Mouse (Mus musculus) liver (tissue): ENCODE measurements around the gene Pnpla3.
"Not testable (repeated sequence)": the region's sequence is repeated elsewhere in the genome, so short reads cannot be mapped to it uniquely, and the experiment has no call there.

Experiments
- DNase-seq: peaks from one replicate; pipeline ENCODE4 v3.0.0-alpha.2; 2020; ENCODE audit warnings: mixed read lengths

Gene Pnpla3

GRCm38 (mm10) chr15:84167600-84167999 is at the start of gene Pnpla3:
Pnpla3 (plus strand) TSS chr15:84167837.
- peak; percentile 91 for DNase-seq

GRCm38 (mm10) chr15:84120612-84121011 is 47.0 kb upstream of the Pnpla3 start:
- DNase-seq: peak; percentile 39

GRCm38 (mm10) chr15:84121036-84121435 is 46.6 kb upstream of the Pnpla3 start:
- no peak for DNase-seq

- DNase-seq: no peak
Measured at GRCm38 (mm10) chr15:84123075-84123474, 44.6 kb upstream of the Pnpla3 start, which contains the start of gene Pnpla5. Pnpla5 (minus strand) TSS chr15:84123175.

GRCm38 (mm10) chr15:84124086-84124485 is 43.6 kb upstream of the Pnpla3 start:
- no peak for DNase-seq

- no peak for DNase-seq
Measured at GRCm38 (mm10) chr15:84126447-84126846, 41.2 kb upstream of the Pnpla3 start.

- no peak for DNase-seq
Measured at GRCm38 (mm10) chr15:84126871-84127270, 40.8 kb upstream of the Pnpla3 start.

GRCm38 (mm10) chr15:84131096-84131786 is 36.4 kb upstream of the Pnpla3 start:
- peak; percentile 8 for DNase-seq

- DNase-seq: no peak
Measured at GRCm38 (mm10) chr15:84131971-84132370, 35.7 kb upstream of the Pnpla3 start.

- no peak for DNase-seq
Measured at GRCm38 (mm10) chr15:84133440-84133839, 34.2 kb upstream of the Pnpla3 start.

GRCm38 (mm10) chr15:84135472-84135871 is 32.2 kb upstream of the Pnpla3 start:
- DNase-seq: peak; percentile 47

- no peak for DNase-seq
Measured at GRCm38 (mm10) chr15:84136473-84137415, 30.9 kb upstream of the Pnpla3 start.

GRCm38 (mm10) chr15:84139592-84140005 is 28.0 kb upstream of the Pnpla3 start:
- no peak for DNase-seq

GRCm38 (mm10) chr15:84140109-84140508 is 27.5 kb upstream of the Pnpla3 start:
- no peak for DNase-seq

GRCm38 (mm10) chr15:84140929-84141328 is 26.7 kb upstream of the Pnpla3 start:
- DNase-seq: no peak

GRCm38 (mm10) chr15:84156158-84156557 is 11.5 kb upstream of the Pnpla3 start:
- DNase-seq: no peak

GRCm38 (mm10) chr15:84157530-84157929 is 10.1 kb upstream of the Pnpla3 start:
- not testable (repeated sequence) for DNase-seq

- no peak for DNase-seq
Measured at GRCm38 (mm10) chr15:84161871-84162270, 5.8 kb upstream of the Pnpla3 start.

- DNase-seq: no peak
Measured at GRCm38 (mm10) chr15:84166818-84167217, 819 bp upstream of the Pnpla3 start.

GRCm38 (mm10) chr15:84168170-84169161 is 829 bp downstream of the Pnpla3 start:
- DNase-seq: peak; percentile 63

- DNase-seq: no peak
Measured at GRCm38 (mm10) chr15:84169511-84169910, 1.9 kb downstream of the Pnpla3 start.

- DNase-seq: no peak
Measured at GRCm38 (mm10) chr15:84171166-84171565, 3.5 kb downstream of the Pnpla3 start.
